Mouse (Mus musculus): ENCODE results near the gene Mbd4.
A peak's percentile ranks its signal among the peaks of the same experiment; 100 is the strongest.

The Mbd4 gene

DNA sequence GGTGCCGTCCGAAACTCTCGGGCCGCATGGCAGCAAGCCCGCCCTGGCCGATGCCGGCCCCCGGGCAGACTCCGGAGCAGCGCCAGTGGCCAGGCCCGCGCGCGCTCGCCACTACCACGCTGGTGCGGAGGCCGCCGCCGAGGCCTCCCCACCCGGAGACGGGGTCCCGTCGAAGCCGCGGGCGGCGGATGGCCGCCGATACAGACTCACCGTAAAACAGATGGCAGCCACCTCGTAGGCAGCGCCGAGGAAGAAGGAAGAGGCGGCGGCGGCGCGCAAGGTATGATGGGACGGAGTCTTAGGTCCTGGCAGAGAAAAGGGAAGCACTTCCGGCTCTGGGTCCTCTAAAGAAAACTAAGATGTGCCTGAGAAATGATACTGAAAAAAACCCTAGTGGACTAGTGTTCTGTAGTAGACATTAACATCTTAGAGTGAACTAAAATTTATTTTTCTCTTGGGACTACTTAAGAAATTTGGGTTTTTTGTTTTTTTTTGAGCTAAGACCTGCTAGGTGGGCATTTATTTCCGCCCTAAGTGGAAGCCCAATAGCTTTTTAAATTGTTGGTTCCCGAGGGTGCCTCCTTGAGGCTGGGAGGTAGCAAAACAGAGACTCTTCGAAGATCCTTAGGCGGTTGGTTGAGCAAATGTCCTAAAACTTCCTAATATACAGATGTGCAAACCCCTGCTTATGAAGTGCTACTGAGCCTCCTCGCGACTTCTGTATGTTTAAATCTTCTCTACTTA is 44.5 kb downstream of the Mbd4 start, which contains the start of gene Rpl32:
TSS of gene Rpl32 (minus strand) at position 260 of the 744 bp plus-strand sequence.
- DNase-seq = peak; percentile 93

DNA sequence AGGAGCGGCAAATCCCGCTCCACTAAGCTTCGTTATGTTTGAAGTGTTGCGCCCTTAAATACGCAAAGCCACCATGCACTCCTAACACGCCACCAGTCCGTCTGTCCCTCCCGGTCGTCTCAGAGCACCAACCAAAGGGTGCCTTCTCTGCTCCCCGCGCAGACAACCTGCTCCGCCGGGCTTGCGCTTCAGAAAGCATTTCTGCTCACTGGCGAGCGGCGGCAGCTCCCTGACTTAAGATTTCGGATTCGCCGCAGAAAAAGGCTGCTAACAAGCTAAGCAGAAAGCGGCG is 45.0 kb downstream of the Mbd4 start:
- DNase-seq = no peak

DNA sequence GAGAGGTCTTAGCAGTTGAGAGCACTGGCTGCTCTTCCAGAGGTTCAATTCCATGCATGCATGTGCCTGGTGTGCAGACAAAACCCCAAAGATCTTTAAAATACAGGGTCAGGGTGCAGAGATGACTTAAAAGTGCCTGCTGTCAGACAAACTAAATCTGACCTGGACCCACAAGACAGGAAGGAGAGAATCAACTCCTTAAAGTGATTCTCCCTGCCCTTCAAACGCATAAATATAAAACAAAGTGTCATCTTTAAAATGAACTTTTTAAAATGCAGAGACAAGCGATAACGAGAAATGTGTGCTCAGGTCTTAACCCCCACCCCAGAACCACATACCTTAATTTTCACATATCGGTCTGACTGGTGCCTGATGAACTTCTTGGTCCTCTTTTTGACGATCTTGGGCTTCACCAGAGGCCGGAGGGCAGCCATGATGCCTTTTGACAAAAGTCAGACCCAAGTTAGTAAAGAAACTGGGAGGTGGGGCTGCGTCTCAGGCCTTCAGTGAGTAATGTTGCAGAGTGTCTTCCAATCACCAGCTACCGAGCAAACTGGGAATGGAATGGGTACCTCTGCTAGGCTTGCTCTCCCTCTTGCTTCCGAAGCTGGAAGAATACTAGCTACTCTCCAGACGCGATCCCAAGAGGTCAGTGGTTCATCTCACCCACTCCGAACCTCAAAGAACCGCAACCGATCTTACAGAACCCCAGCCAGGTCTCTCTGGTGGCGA is 45.5 kb downstream of the Mbd4 start:
- peak; percentile 27 for DNase-seq

DNA sequence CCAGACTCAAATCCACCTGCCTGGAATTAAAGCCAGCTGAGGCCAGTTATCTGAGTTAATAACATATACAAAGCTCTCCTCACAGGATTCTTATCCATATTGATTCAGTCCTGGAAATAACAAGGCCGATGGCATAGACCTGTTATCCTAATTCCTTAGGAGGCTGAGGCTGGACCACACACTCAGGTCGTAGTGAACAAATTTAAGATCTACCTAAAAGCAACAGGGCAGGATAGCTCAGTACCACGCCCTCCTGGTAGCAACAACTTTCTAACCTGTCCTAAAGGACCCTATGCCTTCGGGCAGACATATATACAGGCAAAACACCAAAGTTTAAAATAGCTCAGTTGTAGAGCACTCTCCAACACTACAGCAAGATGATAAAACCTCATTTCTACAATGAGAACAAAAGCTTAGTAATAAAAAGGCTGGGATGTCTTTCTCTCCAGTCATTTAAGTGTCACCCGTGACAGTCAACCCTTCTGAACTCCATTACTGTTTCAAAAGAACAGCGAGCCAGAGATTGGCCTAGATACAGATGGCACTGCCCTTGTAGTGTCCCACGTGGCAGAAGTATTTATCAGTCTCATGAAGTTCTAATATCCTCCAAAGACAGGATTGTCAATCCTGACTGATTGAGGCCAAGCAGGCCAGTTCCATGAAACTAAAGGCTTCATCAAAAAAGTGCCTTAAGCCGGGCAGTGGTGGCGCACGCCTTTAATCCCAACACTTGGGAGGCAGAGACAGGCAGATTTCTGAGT is 48.6 kb downstream of the Mbd4 start:
- DNase-seq = no peak

DNA sequence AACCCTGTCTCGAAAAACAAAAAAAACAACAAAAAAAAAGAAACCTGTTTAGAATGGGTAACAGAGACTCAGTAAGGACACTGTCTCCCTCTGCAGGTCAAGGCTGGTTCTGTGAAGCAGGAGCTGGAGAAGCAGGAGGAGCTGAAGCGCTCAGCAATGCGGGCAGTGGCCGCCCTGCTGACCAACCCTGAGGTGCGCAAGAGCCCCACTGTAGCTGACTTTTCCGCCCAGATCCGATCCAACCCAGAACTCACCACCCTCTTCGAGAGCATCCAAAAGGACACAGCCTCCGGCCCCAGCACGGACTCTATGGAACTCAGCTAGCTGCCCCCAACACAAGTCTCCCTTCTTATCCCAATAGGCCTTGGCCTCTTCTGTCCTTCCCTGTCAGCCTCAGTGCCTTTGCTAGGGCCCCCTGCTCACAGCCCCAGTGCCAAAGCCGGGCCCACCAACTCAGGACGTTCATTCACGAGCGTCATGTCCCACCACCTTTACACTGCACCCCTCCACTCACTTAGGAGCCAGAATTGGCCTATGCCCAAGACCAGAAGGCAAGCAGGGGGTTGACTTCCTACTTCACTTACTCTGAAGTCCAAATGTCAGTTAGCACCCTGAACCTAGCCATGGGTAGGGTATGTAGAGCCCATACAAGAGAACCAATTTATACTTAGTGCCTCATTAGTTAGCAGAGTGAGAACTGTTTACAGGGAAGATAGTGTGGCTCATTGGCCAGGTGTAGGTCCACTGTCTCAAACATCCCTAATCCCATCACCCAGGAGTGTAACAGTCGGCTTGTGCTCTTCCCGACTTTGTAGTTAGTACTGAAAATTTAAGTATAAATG is 49.4 kb downstream of the Mbd4 start:
- DNase-seq = peak; percentile 93

DNA sequence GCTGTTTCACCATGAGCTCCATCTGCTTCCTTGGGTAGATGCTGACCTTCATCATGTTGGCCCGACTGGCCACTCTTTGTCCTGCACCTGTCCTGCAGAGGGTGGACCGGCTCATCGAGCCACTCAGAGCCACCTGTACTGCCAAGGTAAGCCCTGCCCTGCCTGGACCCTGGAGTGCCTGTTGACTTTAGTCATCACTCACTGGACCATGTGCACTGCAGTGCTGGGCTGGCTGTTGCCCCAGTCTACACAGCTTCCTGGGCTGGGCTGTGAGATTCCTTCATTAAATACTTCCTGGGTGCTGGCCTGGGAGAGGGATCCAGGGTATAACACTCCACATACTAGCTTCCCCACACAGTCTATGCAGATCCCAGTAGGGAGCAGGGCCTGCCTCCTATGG is 51.4 kb downstream of the Mbd4 start:
- DNase-seq = peak; percentile 15

DNA sequence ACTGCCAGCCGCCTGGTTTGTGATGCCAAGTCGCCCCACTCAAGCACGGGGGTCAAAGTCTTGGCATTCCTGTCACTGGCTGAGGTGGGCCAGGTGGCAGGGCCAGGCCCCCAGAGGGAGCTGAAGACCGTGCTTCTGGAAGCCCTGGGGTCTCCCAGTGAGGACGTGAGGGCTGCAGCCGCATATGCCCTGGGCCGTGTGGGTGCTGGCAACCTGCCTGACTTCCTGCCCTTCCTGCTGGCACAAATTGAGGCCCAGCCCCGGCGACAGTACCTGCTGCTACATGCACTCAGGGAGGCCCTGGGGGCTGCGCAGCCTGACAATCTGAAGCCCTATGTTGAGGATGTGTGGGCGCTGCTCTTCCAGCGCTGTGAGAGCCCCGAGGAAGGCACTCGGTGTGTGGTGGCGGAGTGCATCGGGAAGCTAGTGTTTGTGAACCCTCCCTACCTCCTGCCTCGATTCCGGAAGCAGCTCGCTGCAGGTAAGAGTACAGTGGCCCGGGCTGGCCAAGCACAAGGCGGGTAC is 60.4 kb downstream of the Mbd4 start:
- no peak for DNase-seq

DNA sequence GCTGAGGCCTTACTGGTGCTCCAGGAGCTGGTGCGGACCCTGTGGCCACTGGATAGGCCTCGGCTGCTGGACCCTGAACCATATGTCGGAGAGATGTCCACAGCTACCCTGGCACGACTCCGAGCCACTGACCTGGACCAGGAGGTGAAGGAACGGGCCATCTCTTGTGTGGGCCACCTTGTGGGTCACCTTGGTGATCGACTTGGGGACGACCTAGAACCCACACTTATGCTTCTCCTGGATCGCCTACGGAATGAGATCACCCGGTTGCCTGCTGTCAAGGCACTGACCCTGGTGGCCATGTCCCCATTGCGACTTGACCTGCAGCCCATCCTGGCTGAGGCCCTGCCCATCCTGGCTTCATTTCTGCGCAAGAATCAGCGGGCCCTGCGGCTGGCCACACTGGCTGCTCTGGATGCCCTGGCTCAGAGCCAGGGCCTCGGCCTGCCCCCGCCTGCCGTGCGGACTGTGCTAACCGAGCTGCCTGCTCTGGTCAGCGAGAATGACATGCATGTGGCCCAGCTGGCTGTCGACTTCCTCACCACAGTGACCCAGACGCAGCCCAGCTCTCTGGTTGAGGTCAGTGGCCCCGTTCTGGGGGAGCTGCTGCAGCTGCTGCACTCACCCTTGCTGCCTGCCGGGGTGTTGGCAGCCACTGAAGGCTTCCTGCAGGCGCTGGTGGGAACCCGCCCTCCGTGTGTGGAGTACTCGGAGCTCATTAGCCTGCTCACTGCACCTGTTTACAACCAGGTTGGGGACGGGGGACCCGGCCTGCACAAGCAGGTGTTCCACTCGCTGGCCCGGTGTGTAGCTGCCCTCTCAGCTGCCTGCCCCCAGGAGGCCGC is 61.1 kb downstream of the Mbd4 start:
- peak; percentile 72 for DNase-seq

DNA sequence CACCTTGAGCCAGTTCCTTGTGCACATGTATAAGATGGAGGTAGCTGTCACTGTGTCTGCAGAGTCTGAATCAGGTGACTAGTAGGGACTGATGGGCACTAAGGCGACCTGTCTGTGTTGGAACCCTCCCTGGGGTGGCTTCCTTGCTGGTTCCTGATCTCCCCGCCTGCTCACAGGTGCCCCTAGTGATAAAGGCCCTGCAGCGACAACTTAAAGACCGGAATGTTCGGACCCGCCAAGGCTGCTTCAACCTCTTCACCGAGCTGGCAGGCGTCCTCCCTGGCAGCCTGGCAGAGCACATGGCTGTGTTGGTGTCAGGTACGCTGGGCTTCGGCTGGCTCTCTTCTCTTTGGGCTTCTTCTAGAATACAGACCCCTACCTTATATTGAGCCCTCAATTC is 62.2 kb downstream of the Mbd4 start:
- no peak for DNase-seq
